Mouse (Mus musculus): ENCODE measurements around the gene Mroh2a. TPM values are rescaled to one million over a fixed set of nuclear protein-coding genes. Genes with fewer than 3 reads are reported as not detected.

Mroh2a gene
- total RNA-seq, 2 experiments from 2014 or later, result not detected

DNA sequence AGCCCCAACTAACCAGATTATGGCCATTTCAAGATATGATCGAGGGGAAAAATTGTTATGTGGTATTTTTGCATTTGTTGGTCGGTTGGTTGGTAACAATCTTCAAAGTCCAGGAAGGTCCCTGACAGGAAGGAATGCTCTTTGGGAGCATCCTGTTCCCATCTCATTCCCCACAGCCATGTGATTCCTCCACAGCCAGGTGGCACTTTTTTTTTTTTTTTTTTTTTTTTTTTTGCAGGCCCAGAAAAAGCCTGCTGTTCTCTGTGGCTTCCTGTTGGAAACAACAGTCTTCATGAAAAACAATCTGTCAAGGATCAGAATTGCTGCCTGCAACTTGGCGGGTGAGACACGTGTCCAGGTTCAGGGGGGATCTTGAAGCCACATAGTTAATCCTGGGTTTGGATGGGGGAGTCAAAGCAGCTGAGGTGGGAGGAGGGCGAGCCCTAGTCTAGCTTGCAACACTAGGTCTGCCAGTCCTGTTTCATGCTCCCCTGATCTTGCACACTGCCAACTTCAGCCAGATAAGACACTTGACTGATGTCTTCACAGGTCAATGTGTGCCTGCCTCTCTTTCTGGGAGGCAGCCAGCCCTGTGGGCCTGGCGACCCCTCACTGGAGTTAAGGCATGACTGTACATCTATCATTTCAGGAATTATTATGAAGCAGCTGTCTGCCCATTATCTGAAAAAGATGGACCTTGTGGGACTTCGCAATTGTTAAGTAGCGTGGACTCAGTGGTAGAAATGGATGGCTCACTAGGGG lies 32.3 kb downstream of the Mroh2a start:
- peak in 1 of 2 experiments; percentile 75 for DNase-seq

DNA sequence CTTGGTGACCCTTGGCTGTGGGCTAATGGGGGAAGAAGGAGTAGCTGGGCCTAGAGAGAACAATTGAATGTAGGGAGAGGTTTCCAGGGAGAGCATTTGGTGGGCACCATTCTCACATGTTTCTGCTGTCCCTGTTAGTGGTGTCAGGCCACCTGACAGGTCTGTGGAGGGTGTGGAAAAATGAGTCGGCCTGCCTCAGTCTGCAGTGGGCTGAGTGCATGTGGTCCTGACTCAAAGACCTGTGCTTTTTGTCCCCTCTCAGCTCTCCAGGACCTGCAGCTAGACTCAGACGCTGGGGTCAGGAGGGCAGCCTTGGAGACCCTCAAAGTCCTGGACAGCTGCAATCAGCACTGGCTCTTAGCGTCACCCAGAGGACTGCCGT lies 32.8 kb downstream of the Mroh2a start:
- no peak for DNase-seq

DNA sequence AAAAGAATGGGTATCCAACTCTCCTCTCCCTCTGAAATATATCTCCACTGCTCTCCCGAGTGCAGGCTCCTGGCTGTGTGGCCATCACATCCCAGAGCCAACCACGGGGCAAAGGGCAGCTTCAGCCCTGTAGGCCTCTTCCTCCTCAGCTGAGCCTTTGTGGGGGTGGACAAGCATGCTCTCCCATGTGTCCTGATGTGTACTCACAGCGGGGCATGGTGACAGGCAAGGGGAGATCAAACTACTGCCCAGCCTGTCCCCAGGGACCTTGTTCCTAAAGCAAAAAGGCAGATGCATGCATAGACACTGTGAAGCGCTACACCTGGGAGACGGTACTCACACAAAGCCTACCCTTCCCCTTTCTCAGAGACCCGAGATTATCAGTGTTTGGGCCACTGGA lies 33.3 kb downstream of the Mroh2a start:
- DNase-seq, result peak in 1 of 2 experiments; percentile 58

DNA sequence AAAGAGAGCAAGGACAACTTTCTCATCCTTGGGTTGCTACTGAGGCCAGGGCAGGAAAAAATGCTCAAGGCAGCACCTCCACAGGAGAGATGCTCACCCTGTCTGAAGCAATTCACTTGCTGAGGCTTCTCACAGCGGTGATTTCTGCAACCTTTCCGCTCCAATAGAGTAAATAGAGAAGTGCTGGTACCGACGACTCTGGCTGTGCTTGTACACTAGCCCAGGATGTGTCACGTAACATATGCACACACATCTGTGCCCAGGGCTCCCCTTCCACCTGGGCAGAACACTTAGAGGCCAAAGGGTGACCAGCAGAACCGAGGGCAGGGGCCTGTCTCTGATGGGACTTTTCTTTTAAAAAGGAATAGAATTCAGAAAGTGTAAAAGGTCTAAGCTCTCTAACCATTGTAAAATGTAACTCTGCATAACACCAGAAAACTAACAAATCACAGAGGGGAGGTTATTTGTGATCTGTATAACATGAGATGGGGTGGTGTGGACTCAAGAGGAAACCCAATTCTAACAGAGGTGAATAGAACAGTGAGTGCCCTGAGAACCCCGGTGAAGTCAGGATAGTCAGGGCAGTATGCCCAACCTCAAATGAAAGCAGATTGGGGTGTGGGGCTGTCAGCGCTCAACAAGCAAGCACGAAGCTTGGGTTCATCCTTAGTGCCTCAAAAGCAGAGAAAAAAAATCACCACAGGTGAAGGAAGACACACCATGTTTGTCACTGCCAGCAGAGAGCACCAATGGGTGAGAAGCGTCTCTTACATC lies 34.0 kb downstream of the Mroh2a start:
- no peak for DNase-seq

DNA sequence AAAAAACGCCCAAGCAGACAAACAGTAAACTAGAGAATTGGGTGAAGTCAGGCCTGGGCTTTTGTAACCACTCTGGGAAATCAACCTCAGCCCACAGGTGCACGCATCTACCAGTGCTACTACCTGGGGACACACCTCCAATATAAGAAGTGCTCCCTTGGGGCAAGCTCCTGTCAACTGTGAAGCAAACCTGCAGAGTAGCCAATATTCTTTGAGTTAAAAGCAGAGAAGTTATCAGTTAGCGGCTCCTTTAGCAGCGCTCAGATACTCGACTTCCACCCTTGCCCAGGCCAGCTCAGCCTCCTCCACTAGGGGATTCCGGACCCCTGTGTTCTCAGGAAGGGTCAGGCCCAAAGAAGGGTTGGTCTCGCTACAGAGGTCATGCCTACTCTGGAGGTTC lies 34.9 kb downstream of the Mroh2a start:
- DNase-seq, result no peak

DNA sequence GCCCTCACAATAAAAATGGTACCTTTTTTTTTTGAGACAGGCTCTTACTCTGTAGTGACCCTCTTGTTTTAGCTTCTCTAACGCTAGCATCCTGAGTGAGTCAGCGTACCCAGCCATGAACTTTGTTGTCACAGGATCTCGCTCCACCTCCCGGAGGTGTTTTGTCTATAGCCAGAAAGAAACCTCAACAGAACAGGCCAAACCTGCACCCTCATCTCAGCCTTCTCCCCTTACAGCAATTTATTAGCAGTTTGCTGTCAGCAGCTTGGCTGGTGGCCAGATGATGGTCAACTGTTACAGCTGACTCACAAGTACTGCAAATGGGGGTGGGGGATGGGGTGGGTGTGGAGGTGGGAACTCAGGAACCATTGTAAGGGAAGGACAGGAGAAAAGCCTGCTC lies 35.5 kb downstream of the Mroh2a start:
- DNase-seq, result no peak

DNA sequence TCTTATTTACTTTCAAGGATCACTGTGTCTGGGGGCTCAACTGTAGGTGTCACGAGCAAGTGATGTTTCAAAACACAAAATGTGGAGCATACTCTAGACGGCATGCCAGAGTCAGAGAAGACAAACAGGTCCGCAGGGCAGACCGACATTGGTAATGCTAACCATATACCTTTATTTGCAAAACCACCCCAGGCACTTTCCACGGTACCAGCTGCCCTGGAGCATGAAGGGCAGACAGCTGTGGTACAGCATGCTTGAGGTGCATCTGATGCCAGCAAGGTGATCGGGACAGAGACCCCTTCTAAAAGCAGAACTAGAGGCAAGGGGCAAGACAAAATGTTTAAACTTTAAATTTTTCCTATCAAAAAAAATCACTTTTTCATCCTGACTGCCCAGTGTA lies 36.2 kb downstream of the Mroh2a start:
- no peak for DNase-seq

DNA sequence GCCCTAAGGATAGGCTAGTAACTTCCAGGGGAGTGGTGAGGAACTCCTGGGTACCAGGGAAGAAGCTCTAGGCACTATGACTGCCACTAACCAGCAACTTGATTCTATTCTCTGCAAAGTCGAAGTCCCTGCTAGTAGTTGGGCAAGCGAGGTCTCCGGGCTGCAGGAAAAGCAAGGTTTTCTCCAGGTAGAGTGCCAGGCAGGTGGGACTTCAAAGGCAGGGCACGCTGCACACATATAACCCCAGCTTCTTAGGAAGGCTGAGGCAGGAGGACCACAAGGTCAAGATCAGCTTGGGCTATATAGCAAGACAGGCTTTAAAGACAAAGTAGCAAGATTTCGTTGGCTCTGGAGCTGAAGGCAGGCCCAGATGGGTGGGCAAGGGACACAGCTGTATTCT lies 37.0 kb downstream of the Mroh2a start:
- no peak for DNase-seq

DNA sequence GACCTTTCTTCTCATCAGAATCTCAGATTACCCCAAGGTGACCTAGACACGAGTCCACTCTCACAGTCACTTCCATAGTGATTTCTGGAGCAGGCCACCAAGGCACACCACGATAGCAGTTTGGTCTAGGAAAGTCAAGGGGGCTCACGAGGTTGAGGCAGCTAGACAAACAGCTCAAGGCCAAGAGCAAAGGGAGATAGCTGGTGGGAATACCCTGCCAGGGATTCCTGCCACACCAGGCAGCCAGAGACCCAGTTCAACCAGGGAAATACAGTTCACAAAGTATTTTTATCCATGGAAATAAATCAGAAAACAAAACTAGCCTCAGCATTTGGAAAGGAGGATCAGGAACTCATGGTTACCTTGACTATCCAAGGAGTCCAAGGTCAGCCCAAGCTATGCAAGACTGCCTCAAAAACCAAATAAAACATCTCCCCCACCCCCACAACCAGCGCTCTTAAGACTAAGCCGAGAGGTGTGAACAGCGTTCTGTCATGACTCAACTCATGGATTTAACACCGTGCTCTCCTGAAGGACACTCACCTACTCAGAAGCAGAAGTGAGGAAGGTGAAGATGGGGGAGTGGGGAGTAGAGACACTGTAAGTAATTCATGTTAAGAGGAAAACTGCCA lies 37.6 kb downstream of the Mroh2a start:
- no peak for DNase-seq

DNA sequence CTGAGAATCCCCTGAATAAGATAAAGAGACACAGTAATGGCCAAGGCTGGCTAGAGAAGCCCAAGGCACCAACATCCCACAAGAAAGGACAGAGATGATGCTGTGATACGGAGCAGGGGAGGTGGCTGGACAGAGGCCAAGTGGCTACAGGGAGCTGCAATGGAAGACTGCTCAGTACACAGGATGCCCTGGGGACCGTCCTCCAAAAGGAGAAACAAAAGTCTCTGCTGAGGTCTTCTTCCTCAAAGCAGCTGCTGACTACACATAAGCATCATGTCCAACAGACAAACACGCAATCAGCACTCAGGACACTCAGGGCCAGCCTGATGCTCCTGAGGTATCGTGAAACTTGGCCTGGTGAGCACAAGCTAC lies 38.1 kb downstream of the Mroh2a start:
- DNase-seq, result no peak

DNA sequence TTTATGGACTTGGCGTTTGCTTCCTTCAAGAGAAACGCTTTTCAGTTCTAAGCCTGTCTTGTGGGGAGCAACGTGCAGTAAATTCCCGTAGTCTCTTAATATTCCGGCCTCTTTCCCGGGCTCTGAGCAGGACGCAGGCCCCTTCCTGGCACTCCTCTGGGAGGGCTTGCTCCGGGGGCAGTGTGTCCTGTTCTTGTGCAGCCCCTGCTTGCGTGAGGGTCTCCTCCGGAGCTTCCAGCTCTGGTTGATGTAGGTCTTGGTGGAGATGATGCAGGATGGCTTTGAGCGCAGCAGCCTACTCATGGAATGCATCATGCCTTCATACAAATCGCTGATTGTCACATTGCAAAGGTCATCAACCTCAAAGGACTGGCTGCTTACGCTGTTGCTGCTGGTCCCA lies 39.3 kb downstream of the Mroh2a start:
- no peak for DNase-seq

DNA sequence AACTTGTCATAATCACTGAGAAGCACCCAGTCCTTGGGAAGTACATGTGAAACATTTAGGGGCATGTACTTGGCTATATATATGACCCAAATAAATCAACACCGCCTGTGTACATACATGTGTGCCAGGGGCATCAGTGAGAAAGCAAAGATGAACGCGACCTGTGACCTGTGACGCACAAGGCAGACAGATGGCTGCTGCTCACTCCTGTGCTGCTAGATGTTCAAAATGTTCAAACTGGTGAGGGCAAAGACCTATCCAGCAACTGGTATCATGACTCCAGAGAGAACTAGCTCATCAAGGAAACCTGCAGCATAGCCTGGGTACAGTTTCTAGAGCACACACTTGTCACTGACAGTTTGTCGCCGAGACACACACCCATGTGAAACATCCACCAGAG lies 40.7 kb downstream of the Mroh2a start:
- DNase-seq, result no peak

DNA sequence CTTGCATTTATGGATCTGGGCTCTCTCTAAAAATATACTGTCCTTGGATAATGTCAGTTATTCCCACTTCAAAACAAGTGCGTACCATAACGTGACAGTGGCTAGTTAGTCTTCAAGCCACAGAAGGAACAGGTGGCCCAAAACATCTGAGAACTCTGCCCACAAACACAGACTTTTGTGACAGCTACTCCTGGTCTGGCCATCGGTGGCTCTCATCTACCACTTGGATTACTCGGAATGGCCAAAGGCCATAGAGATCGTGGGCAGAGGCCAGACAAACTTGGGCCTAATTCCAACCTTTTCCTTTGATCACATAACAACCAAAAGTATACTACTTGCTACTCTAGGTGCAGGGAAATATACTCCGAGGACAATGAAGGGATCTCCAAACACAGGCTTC lies 41.3 kb downstream of the Mroh2a start:
- DNase-seq, result no peak

DNA sequence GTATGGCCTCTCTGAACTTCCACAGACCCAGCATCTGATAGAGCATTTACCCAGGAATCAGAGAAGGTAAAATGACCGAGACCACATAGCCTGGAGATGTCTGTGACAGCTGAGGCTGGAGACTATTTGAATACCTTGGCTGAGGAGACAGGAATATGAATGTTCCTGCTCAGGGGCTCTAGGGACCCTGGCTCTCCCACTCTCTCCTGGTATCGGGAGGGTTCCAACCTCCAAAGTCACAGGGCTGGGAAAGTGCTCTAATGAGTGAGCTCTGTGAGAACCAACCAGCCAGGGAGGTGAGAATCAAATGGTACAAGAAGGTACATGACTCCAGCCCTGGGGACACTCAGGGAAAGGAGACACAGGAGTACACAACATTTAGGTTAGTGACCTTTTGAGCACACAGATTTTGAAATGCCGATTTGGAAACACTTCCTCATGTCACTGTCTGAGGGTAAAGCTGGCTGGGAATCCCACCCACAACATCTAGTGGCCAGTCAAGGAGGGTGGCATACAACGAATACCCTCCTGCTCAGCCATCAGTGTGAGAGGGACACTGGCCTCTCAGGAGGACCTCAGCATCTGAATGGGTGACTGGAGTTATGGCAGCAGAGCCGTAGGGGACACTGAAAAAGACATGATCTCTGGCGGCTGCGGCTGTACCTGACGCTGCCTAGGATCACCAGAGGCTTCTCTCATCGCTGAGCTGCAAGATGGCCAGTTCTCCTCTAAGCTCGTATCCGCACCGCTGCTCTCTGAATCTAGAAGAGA lies 42.9 kb downstream of the Mroh2a start:
- DNase-seq, result no peak

DNA sequence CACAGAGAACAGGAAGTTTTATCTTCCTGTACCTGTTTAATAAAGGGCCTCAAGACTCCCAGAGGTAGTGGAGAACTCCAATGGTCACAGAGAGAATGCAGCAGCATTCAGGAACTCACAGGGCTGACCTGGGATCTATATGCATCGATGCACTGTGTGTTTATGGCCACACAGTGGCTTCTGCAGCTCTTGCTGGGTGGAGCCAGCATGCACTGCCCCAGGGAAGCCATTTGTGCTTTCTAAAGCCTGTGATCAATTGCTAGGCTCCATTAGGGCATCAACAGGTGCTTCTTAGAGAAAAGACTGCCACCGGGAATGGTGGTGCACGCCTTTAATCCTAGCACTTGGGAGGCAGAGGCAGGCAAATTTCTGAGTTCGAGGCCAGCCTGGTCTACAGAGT lies 46.1 kb downstream of the Mroh2a start:
- DNase-seq, result peak in 1 of 2 experiments; percentile 9

DNA sequence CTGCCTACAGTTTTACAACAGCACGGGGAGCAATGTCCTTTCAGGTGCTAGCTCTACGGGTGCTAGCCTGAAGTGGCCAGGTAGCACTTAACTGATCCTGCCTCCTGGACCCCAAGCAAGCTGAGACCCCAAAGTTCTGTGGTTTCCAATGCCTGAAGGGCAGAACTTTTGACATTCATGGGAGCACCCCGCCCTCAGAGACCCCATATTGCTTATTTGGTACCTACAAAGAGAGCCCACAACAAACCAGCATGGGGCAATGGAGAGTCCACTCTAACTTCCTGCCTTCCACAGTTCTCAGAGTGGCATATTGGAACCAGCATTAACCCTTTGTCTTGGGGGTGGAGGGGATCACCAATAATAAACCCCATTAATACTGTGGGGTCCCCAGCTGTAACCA lies 46.5 kb downstream of the Mroh2a start:
- peak in 1 of 2 experiments; percentile 14 for DNase-seq

DNA sequence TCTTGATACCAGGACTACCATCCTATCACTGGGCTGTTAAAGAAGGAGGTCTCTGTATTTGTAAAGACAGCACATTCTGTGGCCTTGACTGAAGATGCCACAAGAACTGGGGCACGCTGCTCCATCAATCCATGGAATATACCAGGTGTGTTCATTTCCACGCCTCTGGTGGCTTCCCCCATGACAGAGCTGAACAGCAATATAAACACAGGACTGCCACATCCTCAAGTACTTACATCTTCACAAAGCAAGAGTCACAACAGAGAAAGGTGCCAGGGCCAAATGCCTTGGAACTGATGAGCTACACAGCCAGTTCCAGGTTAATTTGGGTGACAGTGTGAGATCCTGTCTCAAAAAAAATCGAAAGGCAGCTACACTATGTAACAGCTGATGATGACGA lies 47.0 kb downstream of the Mroh2a start:
- DNase-seq, result peak in 1 of 2 experiments; percentile 14

DNA sequence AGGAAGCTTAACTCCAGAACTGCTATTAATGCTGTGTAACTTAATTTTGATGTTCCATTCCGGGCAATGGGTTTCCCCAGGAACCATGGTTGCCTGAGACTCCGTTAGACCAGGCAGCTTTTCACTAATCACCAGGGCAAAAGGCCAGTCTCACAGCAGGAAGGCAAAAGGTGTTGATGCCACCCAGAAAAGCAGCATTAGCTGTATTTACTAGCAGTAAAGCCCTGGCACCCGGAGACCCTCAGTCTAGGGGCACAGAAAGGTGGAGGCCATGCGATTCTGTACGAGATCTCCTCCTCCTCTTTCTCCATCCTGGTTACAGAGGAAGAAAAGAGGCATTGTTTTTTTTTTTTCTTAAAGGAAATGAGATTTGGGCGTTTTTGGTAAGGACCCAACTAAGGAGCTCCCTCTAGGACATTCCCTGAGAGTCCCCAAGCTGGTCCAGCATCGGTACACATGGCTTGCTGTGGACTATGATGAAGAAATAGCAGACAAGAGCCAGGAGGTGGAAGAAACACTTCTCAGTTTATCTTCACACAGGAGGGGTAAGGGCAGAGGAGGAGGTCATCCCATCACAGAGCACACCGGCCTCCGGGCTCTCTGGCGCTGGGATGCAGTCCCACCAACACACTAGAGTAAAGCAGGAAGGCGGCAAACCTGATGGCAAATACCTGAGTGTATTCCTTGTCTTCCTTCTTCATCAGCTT lies 47.7 kb downstream of the Mroh2a start:
- DNase-seq, result peak in 1 of 2 experiments; percentile 26

DNA sequence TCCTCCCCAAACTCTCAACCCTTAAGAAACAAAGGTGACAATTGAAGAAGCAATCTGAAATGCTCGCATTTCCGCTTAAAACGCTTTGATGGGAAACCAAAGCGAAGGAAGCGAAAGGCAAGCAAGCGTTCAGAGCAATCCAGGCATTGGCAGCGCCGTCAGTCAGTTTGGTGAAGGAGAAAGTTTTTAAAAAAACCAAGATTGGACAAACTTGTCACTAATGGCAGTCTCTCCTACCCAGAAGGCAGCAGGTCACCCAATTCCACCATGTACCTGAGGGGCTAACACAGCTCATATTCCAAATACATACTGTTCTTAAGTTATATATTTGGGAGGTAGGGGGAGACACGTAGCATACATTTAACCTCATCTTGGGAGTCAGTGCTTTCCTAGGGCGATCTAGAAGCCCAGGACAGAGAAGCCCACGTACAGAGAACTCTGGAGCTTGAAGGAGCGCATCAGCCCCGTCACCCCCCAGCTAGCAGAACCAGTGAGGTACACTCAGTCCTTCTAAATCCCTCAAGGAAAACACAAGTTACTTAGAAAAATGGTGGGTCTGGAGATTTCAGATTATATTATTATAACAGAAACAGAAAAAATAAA lies 48.4 kb downstream of the Mroh2a start:
- peak in 1 of 2 experiments; percentile 13 for DNase-seq

DNA sequence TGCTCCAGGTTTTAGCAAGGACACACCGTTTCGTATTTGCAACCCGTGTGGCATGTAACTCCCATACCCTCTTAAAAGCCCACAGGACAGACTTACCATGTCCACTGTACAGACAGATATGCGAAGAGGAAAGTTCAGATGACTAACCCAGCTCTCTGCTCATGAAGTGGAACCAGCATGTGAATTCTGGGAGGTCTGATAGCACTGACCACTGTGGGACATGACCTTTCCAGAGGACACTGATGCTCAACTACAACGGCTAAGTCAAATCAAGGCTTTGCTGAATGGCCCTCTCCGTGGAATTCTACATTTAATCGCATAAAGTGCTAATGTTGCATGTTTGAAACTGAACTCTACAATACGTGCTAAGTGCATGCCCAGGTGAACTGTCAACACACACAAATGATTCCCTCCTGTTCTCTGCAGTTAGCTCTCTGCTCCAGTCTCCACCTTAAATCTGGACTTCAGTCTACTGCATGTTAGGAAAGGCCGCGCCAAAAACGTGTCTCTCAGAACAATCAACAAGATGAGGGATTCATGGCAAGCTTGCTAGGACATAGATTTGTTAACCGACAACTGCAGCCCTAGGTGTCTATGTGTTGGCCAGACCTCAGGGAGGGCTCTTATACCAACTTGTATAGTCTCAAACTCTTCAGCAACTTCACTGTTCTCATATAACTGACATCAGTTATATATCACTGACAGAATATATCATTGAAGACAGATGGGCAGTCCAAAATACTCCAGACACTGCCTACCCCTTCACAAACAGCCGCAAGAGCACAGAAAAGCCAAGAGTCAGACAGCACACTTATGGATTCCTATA lies 49.1 kb downstream of the Mroh2a start:
- DNase-seq, result peak in 1 of 2 experiments; percentile 33
